Comparison of ENCODE assay signal across 10 mouse cellular contexts in the genomic region with DNA sequence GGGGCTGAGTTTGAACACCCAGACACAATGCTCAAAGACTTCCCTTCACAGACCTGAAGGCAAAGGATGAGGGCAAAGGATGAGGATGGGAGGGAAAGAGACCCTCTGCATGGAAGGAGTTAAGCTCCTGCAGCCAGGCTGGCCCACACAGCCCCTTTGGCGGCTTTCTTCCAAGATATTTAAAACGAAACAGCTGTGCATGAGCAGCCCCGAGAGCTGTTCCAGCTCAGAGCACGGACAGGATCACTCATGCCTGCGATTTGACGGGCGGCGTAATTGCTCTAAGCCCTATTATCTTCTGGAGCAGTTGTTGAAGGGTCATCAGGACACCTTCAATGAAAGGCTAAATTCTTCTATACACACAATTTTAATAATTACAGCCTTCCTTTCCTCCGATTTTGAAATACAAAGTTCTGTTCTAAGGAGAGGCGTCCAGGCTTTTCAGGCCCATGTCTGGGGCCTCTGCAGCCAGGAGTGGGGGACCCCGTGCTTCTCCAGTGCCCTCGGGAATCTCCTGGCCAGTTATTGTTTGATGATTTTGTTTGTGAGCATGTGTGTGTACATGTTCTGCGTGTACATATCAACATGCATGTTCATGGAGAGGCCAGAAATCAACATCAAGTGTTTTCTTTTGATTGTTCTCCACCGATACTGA.
A peak's percentile ranks its signal among the peaks of the same experiment; 100 is the strongest.
DNase-seq lines count a peak whose midpoint lies in the region; ATAC-seq lines count a peak whose summit lies in the region.
"Had no signal": no experiment of that assay in that cellular context is flagged by ENCODE, and none has a peak within 500 bp of the region (broad histone marks: within the 10 kb centered on the region; RNA-seq: fewer than 3 reads in every experiment).

No protein-coding gene starts in this region.

- no peak for DNase-seq in kidney, adult 11 months
- peak; percentile 78 for DNase-seq in embryonic facial prominence, embryonic 10.5 days (ENCODE audit: low spot score)
- DNase-seq in urinary bladder, postnatal 4 days (ENCODE audit: low spot score in 2 of 2), result no peak
- DNase-seq in adrenal gland, adult 18-20 months (ENCODE audit: low spot score in 2 of 2), result no peak
- no peak for DNase-seq in thymus, postnatal 14 days
- DNase-seq: cerebellum, adult 9-10 months had no signal

- peak; percentile 81 for ATAC-seq in kidney, embryonic 16.5 days (ENCODE audit: low FRiP score, low TSS enrichment)
- ATAC-seq in hindbrain, embryonic 12.5 days (ENCODE audit: low FRiP score), result no peak
- peak; percentile 77 for ATAC-seq in midbrain, embryonic 13.5 days
- ATAC-seq: CD4-positive, CD25-positive, alpha-beta regulatory T cell, adult 4 months had no signal

- no peak overlapping the region for H3K4me2 ChIP-seq in kidney, embryonic 16.5 days (replicated peaks; ENCODE audit: low read depth, low read length)
- no peak overlapping the region for H3K4me2 ChIP-seq in hindbrain, embryonic 12.5 days (replicated peaks)
- H3K4me2 ChIP-seq in midbrain, embryonic 13.5 days (replicated peaks), result no peak overlapping the region

- H3K27ac ChIP-seq in kidney, embryonic 16.5 days (ENCODE audit: low read length), result peak overlapping the region; percentile 45; the same call in 1 of the 2 replicates
- peak overlapping the region; percentile 68 for H3K27ac ChIP-seq in embryonic facial prominence, embryonic 10.5 days (replicated peaks)
- 0 out of 2 replicates have a peak overlapping the region, but pooled peaks have one; percentile 5 for H3K27ac ChIP-seq in hindbrain, embryonic 12.5 days
- peak overlapping the region; percentile 56 for H3K27ac ChIP-seq in midbrain, embryonic 13.5 days

- H3K9ac ChIP-seq in kidney, embryonic 16.5 days (replicated peaks; ENCODE audit: low read length), result no peak overlapping the region
- H3K9ac ChIP-seq in hindbrain, embryonic 12.5 days, result no peak overlapping the region
- H3K9ac ChIP-seq in midbrain, embryonic 13.5 days (replicated peaks), result no peak overlapping the region

- no peak overlapping the region for H3K4me3 ChIP-seq in kidney, embryonic 16.5 days (ENCODE audit: low read length)
- H3K4me3 ChIP-seq in embryonic facial prominence, embryonic 10.5 days, result no peak overlapping the region
- no peak overlapping the region for H3K4me3 ChIP-seq in hindbrain, embryonic 12.5 days
- H3K4me3 ChIP-seq in midbrain, embryonic 13.5 days (replicated peaks), result no peak overlapping the region

- WGBS in kidney, embryonic 16.5 days, result 24% methylated on average over 14 of the region's 14 CpGs
- 24% methylated on average over 14 of the region's 14 CpGs for WGBS in embryonic facial prominence, embryonic 10.5 days
- 38% methylated on average over 14 of the region's 14 CpGs for WGBS in hindbrain, embryonic 12.5 days
- WGBS in midbrain, embryonic 13.5 days, result 25% methylated on average over 14 of the region's 14 CpGs

- peaks cover 17% of the 10 kb centered on the region for H3K4me1 ChIP-seq in kidney, embryonic 16.5 days (ENCODE audit: insufficient read depth, low read length)
- peaks cover 29% of the 10 kb centered on the region for H3K4me1 ChIP-seq in embryonic facial prominence, embryonic 10.5 days
- peaks cover 13% of the 10 kb centered on the region; the same call in 1 of the 2 replicates for H3K4me1 ChIP-seq in hindbrain, embryonic 12.5 days
- H3K4me1 ChIP-seq in midbrain, embryonic 13.5 days (replicated peaks), result peaks cover 9% of the 10 kb centered on the region

- no peaks in the 10 kb centered on the region for H3K27me3 ChIP-seq in kidney, embryonic 16.5 days (ENCODE audit: insufficient read depth, low read length)
- no peaks in the 10 kb centered on the region for H3K27me3 ChIP-seq in embryonic facial prominence, embryonic 10.5 days (replicated peaks; ENCODE audit: low read depth, poor library complexity, severe bottlenecking)
- H3K27me3 ChIP-seq in hindbrain, embryonic 12.5 days, result no peaks in the 10 kb centered on the region
- H3K27me3 ChIP-seq in midbrain, embryonic 13.5 days, result no peaks in the 10 kb centered on the region

- no peaks in the 10 kb centered on the region; the same call in 1 of the 2 replicates for H3K9me3 ChIP-seq in kidney, embryonic 16.5 days (ENCODE audit: low read length)
- no peaks in the 10 kb centered on the region for H3K9me3 ChIP-seq in embryonic facial prominence, embryonic 10.5 days
- no peaks in the 10 kb centered on the region for H3K9me3 ChIP-seq in hindbrain, embryonic 12.5 days (replicated peaks)
- H3K9me3 ChIP-seq in midbrain, embryonic 13.5 days, result no peaks in the 10 kb centered on the region

- no peaks in the 10 kb centered on the region for H3K36me3 ChIP-seq in kidney, embryonic 16.5 days (ENCODE audit: insufficient read depth, low read length)
- no peaks in the 10 kb centered on the region for H3K36me3 ChIP-seq in embryonic facial prominence, embryonic 10.5 days (replicated peaks)
- no peaks in the 10 kb centered on the region for H3K36me3 ChIP-seq in hindbrain, embryonic 12.5 days
- no peaks in the 10 kb centered on the region for H3K36me3 ChIP-seq in midbrain, embryonic 13.5 days

Comparison
In these comparisons a context has a peak if more than half of its experiments do, and no peak if none do; other contexts are left out.
1. H3K27ac ChIP-seq: peak in every context shown above with its lines; median percentile 68 in embryonic facial prominence, embryonic 10.5 days; 56 in midbrain, embryonic 13.5 days; 45 in kidney, embryonic 16.5 days; 5 in hindbrain, embryonic 12.5 days.